Mouse (Mus musculus): ENCODE data around the gene Stat5b.

The Stat5b gene

DNA sequence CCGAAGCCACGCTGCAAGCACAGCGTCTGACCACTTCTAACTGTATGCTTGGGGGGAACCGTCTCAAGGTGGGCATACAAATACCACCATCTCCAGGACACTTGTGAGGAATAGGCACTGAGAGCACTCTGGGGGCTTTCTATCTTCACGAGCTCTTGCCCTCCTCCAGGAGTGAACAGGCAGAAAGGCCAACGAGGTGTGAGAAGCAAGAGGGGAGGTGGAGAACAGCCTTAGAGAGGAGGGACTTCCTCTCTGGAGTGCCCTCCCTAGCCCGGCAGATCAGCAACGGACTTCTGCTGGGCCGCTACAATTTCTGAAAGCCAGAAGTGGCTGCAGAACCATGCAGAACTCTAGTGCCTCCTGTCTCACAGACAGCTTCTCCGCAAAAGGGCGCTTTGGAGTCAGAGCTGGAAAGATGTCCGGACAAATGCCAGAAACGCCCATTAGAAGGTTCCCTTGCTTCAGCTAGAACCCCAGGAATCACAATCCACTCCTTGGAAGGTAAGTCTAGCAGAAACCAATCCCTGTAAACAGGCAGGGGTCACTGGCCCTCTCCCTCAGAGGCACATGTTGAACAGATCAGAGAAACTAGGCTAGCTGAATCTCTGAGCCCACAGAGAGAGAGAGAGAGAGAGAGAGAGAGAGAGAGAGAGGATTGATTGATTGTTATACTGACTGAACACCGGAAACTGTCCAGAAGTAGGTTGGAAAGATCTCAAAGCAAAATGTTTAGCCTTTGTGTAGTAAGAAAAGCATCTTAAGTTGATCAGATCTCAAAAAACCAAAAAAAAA is 114.4 kb downstream of the Stat5b start:
- no peak for DNase-seq (ENCODE audit: low spot score)

- no peak for DNase-seq (ENCODE audit: low spot score)
Measured at GRCm38 (mm10) chr11:100735134-100735865, 115.2 kb downstream of the Stat5b start.
